Mouse (Mus musculus): ENCODE measurements at regions not wholly inside any gene's neighbourhood (a gene's known extent, or its start where the extent isn't known, plus 50 kb on each side); places are given as distances from the start of the nearest gene placed in this dataset.

GRCm38 (mm10) chr3:41198216-41198976 is 115.5 kb upstream of the Pgrmc2 start:
- no peaks in the 10 kb centered on the region for H3K79me2 ChIP-seq (ENCODE audit: control insufficient read depth, insufficient read depth)
- TF ChIP-seq CTCF (IDR thresholded peaks at IDR 0.05; ENCODE audit: control insufficient read depth, insufficient read depth, insufficient read length) (no peak), USF1 (IDR thresholded peaks at IDR 0.05; ENCODE audit: low read depth) (no peak), MYOG (IDR thresholded peaks at IDR 0.05; ENCODE audit: control insufficient read depth, extremely low read depth, insufficient read length) (no peak), FOSL1 (IDR thresholded peaks at IDR 0.05; ENCODE audit: insufficient read depth, low read length, poor library complexity, severe bottlenecking) (no peak), MYOD1 (IDR thresholded peaks at IDR 0.05; ENCODE audit: control insufficient read depth, insufficient read length, low read depth) (no peak), MAX (IDR thresholded peaks at IDR 0.05) (no peak), CEBPB (IDR thresholded peaks at IDR 0.05; ENCODE audit: low read depth) (no peak)

GRCm38 (mm10) chr3:41195113-41195975 is 112.5 kb upstream of the Pgrmc2 start:
- no peaks in the 10 kb centered on the region for H3K79me3 ChIP-seq (ENCODE audit: low read depth)
- peak; percentile 85 for TF ChIP-seq CEBPB (IDR thresholded peaks at IDR 0.05; ENCODE audit: low read depth)
- TF ChIP-seq MYOD1 (IDR thresholded peaks at IDR 0.05; ENCODE audit: control insufficient read depth, insufficient read length, low read depth), result peak; percentile 67
- TF ChIP-seq USF1 (IDR thresholded peaks at IDR 0.05; ENCODE audit: low read depth), result no peak
- no peak for TF ChIP-seq CTCF (IDR thresholded peaks at IDR 0.05; ENCODE audit: control insufficient read depth, insufficient read depth, insufficient read length)
- peak; percentile 89 for TF ChIP-seq FOSL1 (IDR thresholded peaks at IDR 0.05; ENCODE audit: insufficient read depth, low read length, poor library complexity, severe bottlenecking)
- TF ChIP-seq MYOG (IDR thresholded peaks at IDR 0.05; ENCODE audit: control insufficient read depth, extremely low read depth, insufficient read length), result no peak
- peak; percentile 76 for TF ChIP-seq MAX (IDR thresholded peaks at IDR 0.05)
- H3K36me3 ChIP-seq (ENCODE audit: control insufficient read depth, insufficient read depth), result no peaks in the 10 kb centered on the region
- no peaks in the 10 kb centered on the region for H3K27me3 ChIP-seq (ENCODE audit: control insufficient read depth, insufficient read depth, insufficient read length)
- H3K4me3 ChIP-seq (ENCODE audit: insufficient read depth, poor library complexity, severe bottlenecking), result no peak overlapping the region
- no peaks in the 10 kb centered on the region for H3K79me2 ChIP-seq (ENCODE audit: control insufficient read depth, insufficient read depth)
- H3ac ChIP-seq (ENCODE audit: control insufficient read depth, insufficient read length, low read depth), result peak overlapping the region; percentile 10

More at GRCm38 (mm10) chr3:41198216-41198976, 115.5 kb upstream of the Pgrmc2 start:
- Histone ChIP-seq H3K27me3 (ENCODE audit: control insufficient read depth, insufficient read depth, insufficient read length) (no peaks in the 10 kb centered on the region), H3K4me3 (ENCODE audit: insufficient read depth, poor library complexity, severe bottlenecking) (no peak overlapping the region), H3ac (ENCODE audit: control insufficient read depth, insufficient read length, low read depth) (no peak overlapping the region), H3K36me3 (ENCODE audit: control insufficient read depth, insufficient read depth) (no peaks in the 10 kb centered on the region), H3K79me3 (ENCODE audit: low read depth) (no peaks in the 10 kb centered on the region)

GRCm38 (mm10) chr3:41194311-41195112 is 111.7 kb upstream of the Pgrmc2 start:
- TF ChIP-seq FOSL1 (IDR thresholded peaks at IDR 0.05; ENCODE audit: insufficient read depth, low read length, poor library complexity, severe bottlenecking) (peak; percentile 51), CEBPB (IDR thresholded peaks at IDR 0.05; ENCODE audit: low read depth) (peak; percentile 63), USF1 (IDR thresholded peaks at IDR 0.05; ENCODE audit: low read depth) (no peak), MAX (IDR thresholded peaks at IDR 0.05) (peak; percentile 86), MYOD1 (IDR thresholded peaks at IDR 0.05; ENCODE audit: control insufficient read depth, insufficient read length, low read depth) (peak; percentile 83)
- Histone ChIP-seq H3K79me3 (ENCODE audit: low read depth) (no peaks in the 10 kb centered on the region), H3K4me3 (ENCODE audit: insufficient read depth, poor library complexity, severe bottlenecking) (peak overlapping the region; percentile 7)

GRCm38 (mm10) chr3:41185305-41186097 is 102.7 kb upstream of the Pgrmc2 start:
- Histone ChIP-seq H3K4me3 (ENCODE audit: insufficient read depth, poor library complexity, severe bottlenecking) (no peak overlapping the region), H3ac (ENCODE audit: control insufficient read depth, insufficient read length, low read depth) (no peak overlapping the region), H3K27me3 (ENCODE audit: control insufficient read depth, insufficient read depth, insufficient read length) (no peaks in the 10 kb centered on the region), H3K79me3 (ENCODE audit: low read depth) (no peaks in the 10 kb centered on the region), H3K36me3 (ENCODE audit: control insufficient read depth, insufficient read depth) (no peaks in the 10 kb centered on the region), H3K79me2 (ENCODE audit: control insufficient read depth, insufficient read depth) (no peaks in the 10 kb centered on the region)
- TF ChIP-seq MAX (IDR thresholded peaks at IDR 0.05), result no peak
- peak; percentile 79 for TF ChIP-seq CEBPB (IDR thresholded peaks at IDR 0.05; ENCODE audit: low read depth)

More at GRCm38 (mm10) chr3:41194311-41195112, 111.7 kb upstream of the Pgrmc2 start:
- H3K27me3 ChIP-seq (ENCODE audit: control insufficient read depth, insufficient read depth, insufficient read length), result no peaks in the 10 kb centered on the region
- no peaks in the 10 kb centered on the region for H3K36me3 ChIP-seq (ENCODE audit: control insufficient read depth, insufficient read depth)
- peak overlapping the region; percentile 19 for H3ac ChIP-seq (ENCODE audit: control insufficient read depth, insufficient read length, low read depth)
- H3K79me2 ChIP-seq (ENCODE audit: control insufficient read depth, insufficient read depth), result no peaks in the 10 kb centered on the region

GRCm38 (mm10) chr3:41184375-41184774 is 101.5 kb upstream of the Pgrmc2 start:
- no peaks in the 10 kb centered on the region for H3K36me3 ChIP-seq (ENCODE audit: control insufficient read depth, insufficient read depth)
- H3K79me2 ChIP-seq (ENCODE audit: control insufficient read depth, insufficient read depth), result no peaks in the 10 kb centered on the region
- H3K27me3 ChIP-seq (ENCODE audit: control insufficient read depth, insufficient read depth, insufficient read length), result no peaks in the 10 kb centered on the region
- H3ac ChIP-seq (ENCODE audit: control insufficient read depth, insufficient read length, low read depth), result no peak overlapping the region
- H3K4me3 ChIP-seq (ENCODE audit: insufficient read depth, poor library complexity, severe bottlenecking), result no peak overlapping the region
- TF ChIP-seq USF1 (IDR thresholded peaks at IDR 0.05; ENCODE audit: low read depth), result no peak
- TF ChIP-seq MYOD1 (IDR thresholded peaks at IDR 0.05; ENCODE audit: control insufficient read depth, insufficient read length, low read depth), result no peak
- TF ChIP-seq FOSL1 (IDR thresholded peaks at IDR 0.05; ENCODE audit: insufficient read depth, low read length, poor library complexity, severe bottlenecking), result no peak
- TF ChIP-seq CEBPB (IDR thresholded peaks at IDR 0.05; ENCODE audit: low read depth), result no peak
- TF ChIP-seq CTCF (IDR thresholded peaks at IDR 0.05; ENCODE audit: control insufficient read depth, insufficient read depth, insufficient read length), result no peak
- TF ChIP-seq MYOG (IDR thresholded peaks at IDR 0.05; ENCODE audit: control insufficient read depth, extremely low read depth, insufficient read length), result no peak
- TF ChIP-seq MAX (IDR thresholded peaks at IDR 0.05), result no peak
- no peaks in the 10 kb centered on the region for H3K79me3 ChIP-seq (ENCODE audit: low read depth)

Data from C2C12 (cell line).